Mouse (Mus musculus) C2C12 (cell line): ENCODE results near the gene Aebp1. TPM values are rescaled to one million over a fixed set of nuclear protein-coding genes. Genes with fewer than 3 reads are reported as not detected.

Source experiments
- H3K27me3 ChIP-seq: one replicate; pipeline ENCODE4 v1.6.1; 2011; ENCODE audit not compliant: control insufficient read depth, insufficient read depth, insufficient read length
- H3K36me3 ChIP-seq: one replicate; pipeline ENCODE4 v1.6.1; 2011; ENCODE audit not compliant: control insufficient read depth, insufficient read depth
- H3K4me3 ChIP-seq: one replicate; pipeline ENCODE4 v1.5.1; 2011; ENCODE audit warnings: mild to moderate bottlenecking, control low read depth; ENCODE audit not compliant: poor library complexity, insufficient read depth, severe bottlenecking
- H3K79me2 ChIP-seq: one replicate; pipeline ENCODE4 v1.6.1; 2011; ENCODE audit not compliant: control insufficient read depth, insufficient read depth
- H3K79me3 ChIP-seq: one replicate; pipeline ENCODE4 v1.6.1; 2011; ENCODE audit warnings: low read depth, control low read depth
- H3ac ChIP-seq: one replicate; pipeline ENCODE3; 2011; ENCODE audit warnings: low read depth; ENCODE audit not compliant: control insufficient read depth, insufficient read length
- CEBPB ChIP-seq: IDR thresholded peaks from one replicate; pipeline ENCODE4 v1.6.1; 2011; ENCODE audit warnings: low read depth, mild to moderate bottlenecking, control low read depth, moderate library complexity
- CTCF ChIP-seq: IDR thresholded peaks from one replicate; pipeline ENCODE4 v1.5.1; 2011; ENCODE audit not compliant: control insufficient read depth, insufficient read depth, insufficient read length
- FOSL1 ChIP-seq: IDR thresholded peaks from one replicate; pipeline ENCODE4 v1.8.0; 2011; ENCODE audit warnings: mild to moderate bottlenecking, low read length; ENCODE audit not compliant: poor library complexity, insufficient read depth, severe bottlenecking
- MAX ChIP-seq: IDR thresholded peaks from one replicate; pipeline ENCODE4 v1.6.1; 2011; ENCODE audit warnings: mild to moderate bottlenecking, control low read depth
- MYOD1 ChIP-seq: IDR thresholded peaks from one replicate; pipeline ENCODE4 v1.6.1; 2011; ENCODE audit warnings: low read depth; ENCODE audit not compliant: control insufficient read depth, insufficient read length
- MYOG ChIP-seq: IDR thresholded peaks from one replicate; pipeline ENCODE4 v1.6.1; 2011; ENCODE audit not compliant: control insufficient read depth, insufficient read length; ENCODE audit errors: extremely low read depth
- USF1 ChIP-seq: IDR thresholded peaks from one replicate; pipeline ENCODE4 v1.6.1; 2011; ENCODE audit warnings: low read depth, mild to moderate bottlenecking, control low read depth, moderate library complexity
- polyA plus RNA-seq: library from polyadenylated mRNA; unstranded; fragments of >200 nt; fragmentation: generic; extraction: Trizol; gene quantifications from one replicate; pipeline ENCODE4 v1.2.1, GENCODE M21; 2012; ENCODE audit warnings: missing spikeins

Gene Aebp1
- polyA plus RNA-seq, 1 experiment: 121 TPM

GRCm38 (mm10) chr11:5828509-5829191, 33.1 kb upstream of the Aebp1 start:
- H3K79me2 ChIP-seq: no peaks in the 10 kb centered on the region
- no peaks in the 10 kb centered on the region for H3K79me3 ChIP-seq
- H3K4me3 ChIP-seq: no peak overlapping the region
- no peak overlapping the region for H3ac ChIP-seq
- no peaks in the 10 kb centered on the region for H3K27me3 ChIP-seq
- TF ChIP-seq MAX (no peak), MYOG (no peak), CTCF (no peak), CEBPB (no peak), MYOD1 (no peak), USF1 (no peak), FOSL1 (no peak)
- H3K36me3 ChIP-seq: peaks cover 34% of the 10 kb centered on the region

GRCm38 (mm10) chr11:5829327-5829726, 32.4 kb upstream of the Aebp1 start:
- H3K36me3 ChIP-seq: peaks cover 41% of the 10 kb centered on the region
- H3K79me2 ChIP-seq: no peaks in the 10 kb centered on the region
- H3K79me3 ChIP-seq: no peaks in the 10 kb centered on the region
- no peaks in the 10 kb centered on the region for H3K27me3 ChIP-seq
- no peak overlapping the region for H3K4me3 ChIP-seq
- TF ChIP-seq FOSL1: no peak
- H3ac ChIP-seq: no peak overlapping the region

GRCm38 (mm10) chr11:5834506-5834905, 27.2 kb upstream of the Aebp1 start:
- Histone ChIP-seq H3K27me3 (no peaks in the 10 kb centered on the region), H3K79me3 (no peaks in the 10 kb centered on the region), H3K4me3 (no peak overlapping the region), H3K36me3 (peaks cover 37% of the 10 kb centered on the region), H3K79me2 (no peaks in the 10 kb centered on the region), H3ac (no peak overlapping the region)
- TF ChIP-seq MYOD1 (no peak), USF1 (no peak), MAX (no peak), CTCF (no peak), CEBPB (no peak), FOSL1 (no peak), MYOG (no peak)

GRCm38 (mm10) chr11:5835057-5835456, 26.7 kb upstream of the Aebp1 start:
- Histone ChIP-seq H3K27me3 (no peaks in the 10 kb centered on the region), H3K79me3 (no peaks in the 10 kb centered on the region), H3ac (no peak overlapping the region), H3K4me3 (no peak overlapping the region), H3K79me2 (no peaks in the 10 kb centered on the region), H3K36me3 (peaks cover 37% of the 10 kb centered on the region)
- no peak for TF ChIP-seq MYOD1
- no peak for TF ChIP-seq USF1
- TF ChIP-seq CEBPB: no peak
- no peak for TF ChIP-seq MYOG
- TF ChIP-seq CTCF: no peak
- TF ChIP-seq FOSL1: peak; percentile 53
- peak; percentile 58 for TF ChIP-seq MAX

- TF ChIP-seq MAX (peak; percentile 86), MYOG (no peak), USF1 (no peak), CTCF (peak; percentile 58)
- H3K4me3 ChIP-seq: no peak overlapping the region
Observed at GRCm38 (mm10) chr11:5836126-5836525, 25.6 kb upstream of the Aebp1 start.

More at GRCm38 (mm10) chr11:5836126-5836525, 25.6 kb upstream of the Aebp1 start:
- no peaks in the 10 kb centered on the region for H3K27me3 ChIP-seq
- peaks cover 29% of the 10 kb centered on the region for H3K36me3 ChIP-seq
- H3K79me2 ChIP-seq: no peaks in the 10 kb centered on the region
- H3K79me3 ChIP-seq: no peaks in the 10 kb centered on the region
- H3ac ChIP-seq: no peak overlapping the region
